Mouse (Mus musculus) forebrain, embryonic 11.5 days (tissue): ENCODE data around the gene Calcb. TPM values are rescaled to one million over a fixed set of nuclear protein-coding genes. Genes with fewer than 3 reads are reported as not detected.

Source experiments
- ATAC-seq: fragments of 200-750 bp; cut with Nextera tagmentation; replicated peaks from 2 replicates; pipeline ENCODE4 v1.8.0; 2017; ENCODE audit warnings: moderate TSS enrichment; ENCODE audit not compliant: low FRiP score
- DNase-seq: peaks from one replicate; pipeline ENCODE4 v3.0.0-alpha.2; 2017; ENCODE audit warnings: low spot score
- H3K27ac ChIP-seq: fragments of 300-500 bp; sonication (generic); 2 replicates; pipeline ENCODE4 v1.5.1; 2014; ENCODE audit warnings: low read depth, low read length
- H3K27me3 ChIP-seq: fragments of 300-500 bp; sonication (generic); 2 replicates; pipeline ENCODE4 v1.6.1; 2014; ENCODE audit warnings: mild to moderate bottlenecking, low read length, mixed read lengths; ENCODE audit not compliant: control insufficient read depth, insufficient read depth
- H3K36me3 ChIP-seq: fragments of 300-500 bp; sonication (generic); 2 replicates; pipeline ENCODE4 v1.6.1; 2014; ENCODE audit warnings: mild to moderate bottlenecking, low read length, moderate library complexity, mixed read lengths; ENCODE audit not compliant: control insufficient read depth, insufficient read depth
- H3K4me1 ChIP-seq: fragments of 300-500 bp; sonication (generic); replicated peaks from 2 replicates; pipeline ENCODE4 v1.6.1; 2014; ENCODE audit warnings: low read length, mixed read lengths; ENCODE audit not compliant: control insufficient read depth, insufficient read depth
- H3K4me2 ChIP-seq: fragments of 300-500 bp; sonication (generic); 2 replicates; pipeline ENCODE4 v1.6.1; 2014; ENCODE audit warnings: low read depth, mild to moderate bottlenecking, low read length, moderate library complexity, mixed read lengths; ENCODE audit not compliant: severe bottlenecking
- H3K4me3 ChIP-seq: fragments of 300-500 bp; sonication (generic); 2 replicates; pipeline ENCODE4 v1.5.1; 2014; ENCODE audit warnings: low read depth, low read length
- H3K9ac ChIP-seq: fragments of 300-500 bp; sonication (generic); 2 replicates; pipeline ENCODE4 v1.6.1; 2014; ENCODE audit warnings: low read length
- H3K9me3 ChIP-seq: fragments of 300-500 bp; sonication (generic); 2 replicates; pipeline ENCODE4 v1.6.1; 2016; ENCODE audit warnings: low read length, mixed read lengths; ENCODE audit not compliant: control insufficient read depth
- WGBS: fragments of 180-500 bp; shearing (Covaris S2); extraction: QIAGEN DNeasy Blood & Tissue Kit; methylation state at CpG from one replicate; pipeline ENCODE4 v1.1.7; 2014; 5-methylcytosine and 5-hydroxymethylcytosine counted together
- polyA plus RNA-seq: library from polyadenylated mRNA; unstranded; fragments of >200 nt; fragmentation: Nextera tagmentation; extraction: Ambion mirVana; gene quantifications from 2 replicates; pipeline ENCODE4 v1.2.1, GENCODE M21; 2014

Calcb gene
- not detected in 2 replicates for polyA plus RNA-seq

- ATAC-seq (no peak; the same call in 1 of the 2 replicates), DNase-seq (no peak)
- Histone ChIP-seq H3K36me3 (no peaks in the 10 kb centered on the region), H3K4me1 (peaks cover 6% of the 10 kb centered on the region; the same call in 1 of the 2 replicates), H3K4me3 (peak within 1 kb of the TSS; percentile 12; the same call in 1 of the 2 replicates), H3K9ac (no peak within 1 kb of the TSS), H3K27ac (no peak within 1 kb of the TSS), H3K4me2 (peak within 1 kb of the TSS; percentile 43), H3K9me3 (no peaks in the 10 kb centered on the region), H3K27me3 (peaks cover 29% of the 10 kb centered on the region)
- 3% methylated on average over 11 of the region's 11 CpGs for WGBS
Measured at GRCm38 (mm10) chr7:114718300-114718699, at the start of gene Calcb. Gene Calcb (plus strand): TSS chr7:114718643.

- ATAC-seq = no peak
- H3K36me3 ChIP-seq = no peaks in the 10 kb centered on the region
- no peak overlapping the region for H3K4me3 ChIP-seq
- H3K4me1 ChIP-seq = no peaks in the 10 kb centered on the region
- H3K27ac ChIP-seq = no peak overlapping the region
- DNase-seq = no peak
- no peak overlapping the region for H3K9ac ChIP-seq
- 92% methylated on average over 1 of the region's 1 CpGs for WGBS
- H3K9me3 ChIP-seq = no peaks in the 10 kb centered on the region
- no peak overlapping the region for H3K4me2 ChIP-seq
- no peaks in the 10 kb centered on the region for H3K27me3 ChIP-seq
Measured at GRCm38 (mm10) chr7:114671405-114671804, 47.0 kb upstream of the Calcb start.

GRCm38 (mm10) chr7:114672697-114673096 is 45.7 kb upstream of the Calcb start:
- H3K9me3 ChIP-seq = no peaks in the 10 kb centered on the region
- no peak overlapping the region for H3K4me3 ChIP-seq
- no peaks in the 10 kb centered on the region for H3K27me3 ChIP-seq
- no peak overlapping the region for H3K27ac ChIP-seq
- 0 out of 2 replicates have a peak, but pooled peaks have one; percentile 30 for ATAC-seq
- no peak overlapping the region for H3K9ac ChIP-seq
- 30% methylated on average over 2 of the region's 2 CpGs for WGBS
- no peak for DNase-seq
- no peaks in the 10 kb centered on the region for H3K36me3 ChIP-seq
- H3K4me1 ChIP-seq = no peaks in the 10 kb centered on the region
- no peak overlapping the region for H3K4me2 ChIP-seq

GRCm38 (mm10) chr7:114692339-114692738 is 26.1 kb upstream of the Calcb start:
- Histone ChIP-seq H3K27me3 (no peaks in the 10 kb centered on the region), H3K4me2 (no peak overlapping the region), H3K9ac (no peak overlapping the region), H3K36me3 (no peaks in the 10 kb centered on the region), H3K9me3 (no peaks in the 10 kb centered on the region), H3K4me1 (no peaks in the 10 kb centered on the region), H3K4me3 (no peak overlapping the region), H3K27ac (no peak overlapping the region)
- DNase-seq (no peak), ATAC-seq (no peak)

GRCm38 (mm10) chr7:114700871-114701270 is 17.6 kb upstream of the Calcb start:
- no peak overlapping the region for H3K4me2 ChIP-seq
- 75% methylated on average over 2 of the region's 2 CpGs for WGBS

GRCm38 (mm10) chr7:114706716-114707115 is 11.7 kb upstream of the Calcb start:
- no peak for DNase-seq
- Histone ChIP-seq H3K9me3 (no peaks in the 10 kb centered on the region), H3K9ac (no peak overlapping the region), H3K4me1 (no peaks in the 10 kb centered on the region), H3K27ac (no peak overlapping the region), H3K4me3 (no peak overlapping the region), H3K4me2 (no peak overlapping the region), H3K36me3 (no peaks in the 10 kb centered on the region), H3K27me3 (no peaks in the 10 kb centered on the region)
- no peak for ATAC-seq
- WGBS = 84% methylated on average over 4 of the region's 4 CpGs

More at GRCm38 (mm10) chr7:114700871-114701270, 17.6 kb upstream of the Calcb start:
- ATAC-seq = no peak
- H3K27me3 ChIP-seq = no peaks in the 10 kb centered on the region
- no peaks in the 10 kb centered on the region for H3K4me1 ChIP-seq
- no peak overlapping the region for H3K4me3 ChIP-seq
- H3K27ac ChIP-seq = no peak overlapping the region
- DNase-seq = no peak
- H3K36me3 ChIP-seq = no peaks in the 10 kb centered on the region
- no peaks in the 10 kb centered on the region for H3K9me3 ChIP-seq
- no peak overlapping the region for H3K9ac ChIP-seq

GRCm38 (mm10) chr7:114707398-114707797 is 11.0 kb upstream of the Calcb start:
- H3K27me3 ChIP-seq = no peaks in the 10 kb centered on the region
- WGBS = 74% methylated on average over 1 of the region's 1 CpGs

GRCm38 (mm10) chr7:114710419-114710818 is 8.0 kb upstream of the Calcb start:
- Histone ChIP-seq H3K4me3 (no peak overlapping the region), H3K9ac (no peak overlapping the region), H3K4me1 (no peaks in the 10 kb centered on the region), H3K36me3 (no peaks in the 10 kb centered on the region), H3K27me3 (no peaks in the 10 kb centered on the region), H3K4me2 (no peak overlapping the region), H3K9me3 (no peaks in the 10 kb centered on the region), H3K27ac (no peak overlapping the region)
- ATAC-seq (no peak), DNase-seq (no peak)
- WGBS = 89% methylated on average over 2 of the region's 2 CpGs

More at GRCm38 (mm10) chr7:114707398-114707797, 11.0 kb upstream of the Calcb start:
- no peak overlapping the region for H3K4me3 ChIP-seq
- no peak overlapping the region for H3K9ac ChIP-seq
- H3K27ac ChIP-seq = no peak overlapping the region
- H3K9me3 ChIP-seq = no peaks in the 10 kb centered on the region
- no peak for ATAC-seq
- no peaks in the 10 kb centered on the region for H3K36me3 ChIP-seq
- DNase-seq = no peak
- no peaks in the 10 kb centered on the region for H3K4me1 ChIP-seq
- no peak overlapping the region for H3K4me2 ChIP-seq

GRCm38 (mm10) chr7:114712523-114712922 is 5.9 kb upstream of the Calcb start:
- DNase-seq (no peak), ATAC-seq (no peak)
- H3K4me2 ChIP-seq = no peak overlapping the region
- WGBS = 71% methylated on average over 1 of the region's 1 CpGs
- no peaks in the 10 kb centered on the region for H3K4me1 ChIP-seq
- no peak overlapping the region for H3K27ac ChIP-seq
- H3K4me3 ChIP-seq = no peak overlapping the region
- peaks cover 4% of the 10 kb centered on the region; the same call in 1 of the 2 replicates for H3K27me3 ChIP-seq
- no peak overlapping the region for H3K9ac ChIP-seq
- H3K9me3 ChIP-seq = no peaks in the 10 kb centered on the region
- no peaks in the 10 kb centered on the region for H3K36me3 ChIP-seq
